Mouse (Mus musculus): Measurements from ENCODE around the gene Golga3. TPM values are rescaled to one million over a fixed set of nuclear protein-coding genes. Genes with fewer than 3 reads are reported as not detected.

The Golga3 gene
- 10 to 100 TPM; 46.4 to 48.0 (median 46.5) TPM for total RNA-seq (2022)

DNA sequence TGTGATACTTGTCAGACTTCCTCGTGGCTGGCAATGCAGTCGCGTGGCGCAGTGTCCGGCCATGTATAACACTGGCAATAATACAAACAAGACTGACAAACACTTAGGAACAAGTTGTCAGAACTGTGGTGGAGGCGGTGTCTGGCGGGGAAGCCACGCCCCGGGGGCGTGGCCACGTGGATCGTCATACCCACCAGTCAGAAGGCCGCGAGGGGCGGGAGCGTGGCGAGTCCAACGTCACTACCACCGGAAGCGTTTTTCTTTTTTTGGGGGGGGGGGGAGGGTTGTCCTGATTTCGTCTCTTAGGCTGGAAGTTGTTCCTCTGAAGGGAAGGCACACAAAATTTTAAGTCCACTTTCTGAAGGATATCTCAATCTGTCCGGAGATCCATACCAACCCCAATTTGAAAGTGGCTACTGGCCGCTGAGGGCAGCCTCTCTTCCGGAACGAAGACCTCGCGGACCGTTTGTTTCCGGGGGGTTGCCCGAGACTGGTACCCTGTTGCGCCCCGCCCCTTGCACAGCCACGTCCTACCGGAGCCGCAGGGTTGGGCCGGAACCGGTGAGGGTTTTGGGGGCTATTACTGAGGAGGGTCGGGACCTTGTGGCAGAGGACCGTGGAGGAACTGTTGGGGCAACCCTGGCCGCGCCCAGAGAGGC is at the start of gene Golga3:
Gene Golga3 (plus strand): TSS at position 340 of the 659 bp plus-strand sequence.
- peak; percentile 81 to 94 for DNase-seq (ENCODE audit: low spot score in 2 of 2)

- peak; percentile 97 to 99 for DNase-seq (ENCODE audit: low spot score in 2 of 2)
Observed at GRCm38 (mm10) chr5:110135293-110136086, 41.0 kb upstream of the Golga3 start, which contains the start of gene Chfr. Gene Chfr (plus strand): TSS chr5:110135842.

DNA sequence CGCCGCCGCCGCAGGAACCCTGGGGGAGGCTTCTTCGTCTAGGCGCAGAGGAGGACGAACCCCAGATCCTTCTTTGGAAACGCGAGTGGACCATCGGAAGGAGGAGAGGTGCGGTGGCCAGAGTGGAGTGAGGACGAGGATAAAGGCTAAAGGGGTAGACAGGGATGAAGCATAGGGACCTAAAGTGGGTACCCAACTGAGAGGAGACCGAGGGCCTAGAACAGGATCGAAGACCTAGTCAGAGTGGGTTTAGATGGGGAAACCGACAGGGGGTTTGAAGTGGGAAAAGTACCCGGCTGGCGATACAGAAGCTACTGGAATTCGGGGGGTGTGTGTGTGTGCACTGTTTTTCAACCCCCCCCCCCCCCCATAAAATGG is 40.4 kb upstream of the Golga3 start:
- no peak for DNase-seq (ENCODE audit: low spot score in 2 of 2)

- DNase-seq (ENCODE audit: low spot score in 2 of 2), result no peak
Observed at GRCm38 (mm10) chr5:110137816-110138215, 38.7 kb upstream of the Golga3 start.

DNA sequence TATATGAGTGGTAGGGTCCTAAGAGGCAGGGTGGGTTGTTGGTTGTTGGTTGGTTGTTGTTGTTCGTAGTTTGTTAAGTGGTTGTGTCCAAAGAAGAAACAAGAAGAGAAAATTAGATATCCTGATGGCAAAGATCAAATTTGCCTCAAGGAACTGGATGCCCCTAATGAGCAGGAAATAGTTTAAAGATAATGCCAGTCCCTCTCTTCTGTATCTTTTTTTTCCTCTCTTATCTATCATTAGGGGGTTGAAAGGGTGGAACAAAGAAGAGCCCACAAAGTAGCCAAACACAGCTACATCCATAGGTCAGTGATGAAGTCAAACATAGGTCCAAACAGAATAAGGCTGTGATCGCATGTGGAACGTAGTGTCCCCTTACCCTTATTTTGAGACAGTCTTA is 37.2 kb upstream of the Golga3 start:
- no peak for DNase-seq (ENCODE audit: low spot score in 2 of 2)

GRCm38 (mm10) chr5:110140424-110140823 is 36.1 kb upstream of the Golga3 start:
- no peak for DNase-seq (ENCODE audit: low spot score in 2 of 2)

GRCm38 (mm10) chr5:110142309-110142708 is 34.2 kb upstream of the Golga3 start:
- no peak for DNase-seq (ENCODE audit: low spot score in 2 of 2)

DNA sequence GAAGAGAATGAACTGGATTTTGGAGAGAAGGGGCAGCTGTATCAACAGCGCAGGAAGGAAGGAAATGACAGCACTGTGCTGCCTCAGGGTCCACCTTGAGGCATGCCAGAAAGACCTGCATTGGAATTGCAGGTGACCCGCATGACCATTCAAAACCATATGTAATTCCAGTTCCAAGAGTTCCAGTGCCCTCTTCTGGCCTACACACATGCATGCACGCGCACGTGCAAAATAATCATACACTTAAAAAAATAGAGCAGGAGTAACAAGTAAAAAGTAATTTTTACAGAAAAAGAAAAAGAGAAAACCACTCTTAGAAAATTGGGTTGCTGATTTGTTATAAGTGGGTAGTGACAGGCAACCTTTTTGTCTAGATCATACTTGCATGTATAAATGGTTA is 33.5 kb upstream of the Golga3 start:
- no peak for DNase-seq (ENCODE audit: low spot score in 2 of 2)

DNA sequence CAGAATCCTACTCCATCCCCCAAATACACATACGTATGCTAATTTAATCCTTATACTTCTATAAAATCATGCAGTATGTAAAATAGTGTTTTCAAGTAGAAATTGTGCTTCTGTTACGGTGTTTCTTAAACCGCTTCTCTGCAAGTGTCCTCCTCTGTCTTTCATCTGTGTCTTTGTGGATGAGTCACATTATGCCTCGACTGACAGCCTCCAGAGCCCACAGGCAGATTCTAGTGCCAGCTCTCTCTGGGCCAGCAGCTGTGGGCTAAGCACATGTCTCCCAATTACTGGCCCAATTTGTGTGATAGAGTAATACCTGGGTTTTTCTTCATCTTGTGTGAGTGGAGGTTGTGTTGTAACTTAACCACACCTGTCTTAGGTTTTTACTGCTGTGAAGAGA is 7.1 kb upstream of the Golga3 start:
- DNase-seq (ENCODE audit: low spot score in 2 of 2), result no peak

DNA sequence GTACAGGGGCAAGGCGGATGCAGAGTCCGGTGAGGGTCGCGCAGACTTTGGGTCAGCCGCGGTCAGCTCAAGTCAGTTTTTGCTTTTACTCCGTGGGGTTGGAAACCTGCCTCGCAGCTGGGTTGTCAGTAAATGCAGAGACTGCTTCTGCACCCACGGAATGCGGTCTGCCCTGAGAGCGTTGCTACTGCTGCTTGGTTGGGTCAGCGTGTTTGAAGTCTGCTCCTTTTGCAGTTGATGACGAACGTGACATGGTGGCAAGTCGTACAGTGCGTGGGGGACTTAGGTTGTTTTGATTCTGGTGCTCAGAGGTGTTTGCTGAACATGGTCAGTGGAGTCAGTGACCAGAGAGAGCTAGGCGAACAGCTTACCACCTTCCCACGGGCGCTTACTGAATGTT is 520 bp downstream of the Golga3 start:
- no peak for DNase-seq (ENCODE audit: low spot score in 2 of 2)

- DNase-seq (ENCODE audit: low spot score in 2 of 2), result no peak
Observed at GRCm38 (mm10) chr5:110178628-110179027, 2.1 kb downstream of the Golga3 start.

DNA sequence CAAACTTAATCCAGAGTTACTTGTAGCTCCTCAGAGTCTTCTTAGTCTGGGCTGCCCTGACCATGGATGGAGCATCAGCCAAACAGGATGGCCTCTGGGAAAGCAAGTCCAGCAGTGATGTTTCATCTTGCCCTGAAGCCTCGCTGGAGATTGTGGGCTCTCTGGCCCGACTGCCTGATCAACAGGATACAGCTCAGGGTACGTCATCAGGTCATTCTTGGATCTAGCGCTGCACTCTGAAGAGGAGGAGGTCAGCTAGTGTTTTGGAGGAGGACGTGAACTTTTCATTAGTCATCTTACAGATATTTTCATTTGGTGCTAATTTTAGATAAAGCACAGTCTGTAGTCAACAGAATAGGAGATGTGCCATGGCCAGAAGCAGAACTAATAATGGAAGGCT is 5.2 kb downstream of the Golga3 start:
- DNase-seq (ENCODE audit: low spot score in 2 of 2), result no peak

DNA sequence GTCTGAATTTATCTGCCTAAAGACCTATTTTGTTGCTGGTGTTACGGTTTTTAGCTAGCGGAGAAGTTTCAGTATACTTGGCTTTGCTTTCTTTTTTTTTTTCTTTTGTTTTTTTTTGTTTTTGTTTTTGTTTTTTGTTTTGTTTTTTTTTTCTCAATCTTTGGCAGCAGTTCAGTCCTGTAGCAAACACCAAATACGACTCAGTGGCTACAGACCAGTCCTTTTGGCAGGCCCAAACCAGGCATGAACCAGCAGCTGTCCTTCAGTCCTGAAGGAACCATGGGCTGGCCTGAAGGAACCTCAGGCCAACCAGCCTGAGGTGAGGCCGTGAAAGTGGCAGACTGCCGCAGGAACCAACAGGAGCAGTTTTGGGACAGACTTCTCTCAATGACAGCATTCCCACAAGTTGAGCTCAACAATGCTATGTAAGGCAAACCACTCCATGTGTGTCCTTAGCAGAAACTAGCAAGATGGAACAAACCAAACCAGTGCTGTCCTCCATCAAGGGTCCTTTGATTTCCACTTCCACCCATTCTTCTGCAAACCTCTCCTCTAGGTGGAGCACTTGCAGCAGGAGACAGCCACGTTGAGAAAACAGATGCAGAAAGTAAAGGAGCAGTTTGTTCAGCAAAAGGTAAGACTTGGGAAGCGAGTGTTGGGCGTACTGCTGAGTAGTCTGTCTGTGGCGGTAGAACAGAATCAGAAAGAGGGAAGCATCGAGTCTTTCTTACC is 26.8 kb downstream of the Golga3 start:
- no peak for DNase-seq (ENCODE audit: low spot score in 2 of 2)

DNA sequence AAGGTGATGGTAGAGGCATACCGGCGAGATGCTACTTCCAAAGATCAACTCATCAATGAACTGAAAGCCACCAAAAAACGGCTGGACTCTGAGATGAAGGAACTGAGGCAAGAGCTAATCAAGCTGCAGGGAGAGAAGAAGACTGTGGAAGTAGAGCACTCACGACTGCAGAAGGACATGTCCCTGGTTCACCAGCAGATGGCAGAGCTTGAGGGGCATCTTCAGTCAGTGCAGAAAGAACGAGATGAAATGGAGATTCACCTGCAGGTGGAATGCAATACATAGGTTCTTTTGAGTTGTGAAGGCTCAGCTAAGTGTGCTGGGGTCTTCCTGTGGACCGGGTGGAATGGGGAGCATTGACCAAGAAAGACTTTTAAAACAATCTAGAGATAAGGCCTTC is 28.3 kb downstream of the Golga3 start:
- no peak for DNase-seq (ENCODE audit: low spot score in 2 of 2)

DNA sequence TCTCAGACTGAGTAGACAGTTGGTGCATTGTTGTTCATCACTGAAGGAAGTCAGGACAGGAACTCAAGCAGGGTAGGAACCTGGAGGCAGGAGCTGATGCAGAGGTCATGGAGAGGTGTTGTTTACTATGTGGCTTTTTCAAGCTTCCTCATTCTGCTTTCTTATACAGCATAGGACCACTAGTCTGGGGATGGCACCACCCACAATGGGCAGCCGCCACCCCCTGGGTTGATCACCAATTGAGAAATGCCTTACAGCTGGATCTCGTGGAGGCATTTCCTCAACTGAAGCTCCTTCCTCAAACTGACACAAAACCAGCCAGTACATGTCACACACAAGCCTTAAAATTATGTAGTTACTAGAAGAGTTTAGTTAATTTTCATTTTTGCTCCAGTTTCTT is 34.8 kb downstream of the Golga3 start:
- no peak for DNase-seq (ENCODE audit: low spot score in 2 of 2)

DNA sequence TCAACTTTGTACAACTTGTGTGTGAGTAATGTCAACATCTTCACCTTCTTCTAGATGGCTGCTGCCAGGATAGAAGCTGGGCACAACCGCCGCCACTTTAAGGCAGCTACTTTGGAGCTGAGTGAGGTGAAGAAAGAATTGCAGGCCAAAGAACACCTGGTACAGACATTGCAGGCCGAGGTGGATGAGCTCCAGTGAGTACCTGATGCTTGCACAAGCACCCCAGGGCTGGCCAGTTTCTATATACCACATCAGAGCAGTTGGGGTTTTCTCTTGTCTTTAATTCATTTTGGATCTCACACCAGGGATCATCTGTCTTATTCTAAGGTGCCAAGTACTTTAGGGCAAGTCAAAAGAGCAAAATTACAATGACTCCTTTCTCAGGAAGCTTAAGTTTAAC is 40.3 kb downstream of the Golga3 start:
- no peak for DNase-seq (ENCODE audit: low spot score in 2 of 2)

GRCm38 (mm10) chr5:110220331-110220730 is 43.8 kb downstream of the Golga3 start:
- DNase-seq (ENCODE audit: low spot score in 2 of 2), result no peak

GRCm38 (mm10) chr5:110222757-110223156 is 46.3 kb downstream of the Golga3 start:
- DNase-seq (ENCODE audit: low spot score in 2 of 2), result no peak

DNA sequence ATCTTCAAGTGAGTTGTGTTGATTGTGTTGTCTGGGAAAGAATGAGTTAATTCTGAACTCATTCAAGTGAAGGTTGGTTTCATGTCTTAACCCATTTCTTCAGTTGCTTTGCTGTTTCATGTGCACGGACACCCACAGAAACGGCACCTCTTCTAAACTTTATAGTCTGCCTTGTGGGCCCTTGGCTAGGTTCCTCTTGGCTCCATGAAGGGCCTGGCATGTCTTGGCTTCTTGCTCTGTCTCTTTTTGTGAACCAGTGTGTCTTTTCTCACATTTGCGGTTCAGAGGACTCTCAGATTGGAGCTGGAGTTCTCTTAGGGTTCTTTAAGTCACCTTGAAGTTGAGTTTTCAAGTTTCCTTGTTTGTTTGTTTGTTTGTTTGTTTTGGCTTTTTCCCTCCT is 48.6 kb downstream of the Golga3 start:
- no peak for DNase-seq (ENCODE audit: low spot score in 2 of 2)

GRCm38 (mm10) chr5:110227336-110227883 is 50.9 kb downstream of the Golga3 start:
- no peak for DNase-seq (ENCODE audit: low spot score in 2 of 2)

DNA sequence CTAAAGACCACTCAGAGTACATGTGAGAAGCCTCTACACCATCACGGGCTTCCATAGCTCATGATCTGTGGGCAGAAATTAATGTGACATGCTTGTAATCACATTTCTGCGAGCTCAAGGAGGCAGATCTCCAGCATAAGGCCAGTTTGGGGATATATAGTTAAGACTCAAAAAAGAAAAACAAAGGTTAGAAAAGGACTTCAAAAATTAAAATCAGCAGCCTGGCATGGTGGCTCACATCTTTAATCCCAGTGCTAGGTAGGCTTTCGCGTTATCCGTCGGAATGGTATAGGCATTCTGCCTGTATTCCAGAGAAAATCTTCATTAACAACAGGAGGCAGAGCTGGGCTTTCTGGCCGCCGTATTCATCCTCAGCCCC is 53.9 kb downstream of the Golga3 start:
- no peak for DNase-seq (ENCODE audit: low spot score in 2 of 2)

All from left cerebral cortex, adult 8-10 months (tissue).